ENCODE assay signal across 25 mouse cellular contexts in genomic region chr7:92196004-92196403, GRCm38 (mm10).
DNase-seq lines count a peak whose midpoint lies in the region; ATAC-seq and TF ChIP-seq lines count a peak whose summit lies in the region.
"Had no signal": no experiment of that assay in that cellular context is flagged by ENCODE, and none has a peak within 500 bp of the region (broad histone marks: within the 10 kb centered on the region; RNA-seq: fewer than 3 reads in every experiment).

No protein-coding gene starts in this region.

- no peak for DNase-seq in forebrain, embryonic 14.5 days (ENCODE audit: low spot score)
- DNase-seq in midbrain, embryonic 11.5 days (ENCODE audit: low spot score, missing footprints) = peak; percentile 39
- no peak for DNase-seq in midbrain, embryonic 14.5 days
- peak; percentile 88 for DNase-seq in cerebellum, adult 8-10 months
- DNase-seq in frontal cortex, postnatal 36 days (ENCODE audit: low spot score in 2 of 2) = no peak
- no peak for DNase-seq in lung, adult 18-20 months
- DNase-seq: adrenal gland, postnatal 14 days; forebrain, postnatal 0 days; gastrocnemius, postnatal 25 days; heart, adult 2 months; heart, postnatal 36 days; kidney, adult 18-20 months; liver, embryonic 13.5 days; lung, postnatal 4 days; right cerebral cortex, postnatal 25 days; thymus, adult 2 months had no signal

- H3ac ChIP-seq in myocyte (ENCODE audit: control insufficient read depth, insufficient read length) = no peak overlapping the region

- no peak for TF ChIP-seq POLR2A in myocyte (IDR thresholded peaks at IDR 0.05; ENCODE audit: insufficient read length, low read depth)

- no peak overlapping the region for H3K9ac ChIP-seq in forebrain, embryonic 15.5 days (replicated peaks)
- H3K9ac ChIP-seq in forebrain, embryonic 14.5 days (ENCODE audit: low read length) = no peak overlapping the region
- no peak overlapping the region for H3K9ac ChIP-seq in midbrain, embryonic 11.5 days (ENCODE audit: low read length)
- H3K9ac ChIP-seq in midbrain, embryonic 14.5 days (replicated peaks; ENCODE audit: low read length) = no peak overlapping the region
- H3K9ac ChIP-seq: embryonic facial prominence, embryonic 13.5 days; forebrain, postnatal 0 days; limb, embryonic 12.5 days; liver, embryonic 13.5 days; lung, embryonic 15.5 days had no signal

- no peak overlapping the region for H3K27ac ChIP-seq in forebrain, embryonic 15.5 days (replicated peaks)
- H3K27ac ChIP-seq in forebrain, embryonic 14.5 days (ENCODE audit: low read depth, low read length) = no peak overlapping the region
- H3K27ac ChIP-seq in midbrain, embryonic 11.5 days (ENCODE audit: low read depth, low read length) = no peak overlapping the region
- no peak overlapping the region for H3K27ac ChIP-seq in midbrain, embryonic 14.5 days (replicated peaks; ENCODE audit: low read depth, low read length)
- H3K27ac ChIP-seq: embryonic facial prominence, embryonic 13.5 days; heart, adult 2 months; kidney, postnatal 0 days; limb, embryonic 12.5 days; liver, embryonic 13.5 days; lung, embryonic 15.5 days; midbrain, embryonic 10.5 days had no signal

- 0 out of 2 replicates have a peak, but pooled peaks have one; percentile 41 for ATAC-seq in forebrain, embryonic 15.5 days (replicated peaks)
- ATAC-seq in forebrain, embryonic 14.5 days = no peak
- no peak for ATAC-seq in midbrain, embryonic 11.5 days (ENCODE audit: low FRiP score)
- no peak for ATAC-seq in midbrain, embryonic 14.5 days (ENCODE audit: low FRiP score, low TSS enrichment)
- ATAC-seq: CD4-positive, CD25-positive, alpha-beta regulatory T cell, adult 4 months; forebrain, postnatal 0 days had no signal

- H3K9me3 ChIP-seq in forebrain, embryonic 15.5 days = no peaks in the 10 kb centered on the region
- no peaks in the 10 kb centered on the region for H3K9me3 ChIP-seq in forebrain, embryonic 14.5 days (replicated peaks; ENCODE audit: control insufficient read depth, low read length)
- H3K9me3 ChIP-seq in midbrain, embryonic 11.5 days (ENCODE audit: control insufficient read depth, low read length) = no peaks in the 10 kb centered on the region
- no peaks in the 10 kb centered on the region for H3K9me3 ChIP-seq in midbrain, embryonic 14.5 days (ENCODE audit: control insufficient read depth, low read length)
- H3K9me3 ChIP-seq: embryonic facial prominence, embryonic 13.5 days; G1E; limb, embryonic 12.5 days; liver, embryonic 13.5 days; lung, embryonic 15.5 days; midbrain, embryonic 10.5 days had no signal

- no peak overlapping the region for H3K4me3 ChIP-seq in forebrain, embryonic 15.5 days
- no peak overlapping the region for H3K4me3 ChIP-seq in forebrain, embryonic 14.5 days (ENCODE audit: low read depth, low read length)
- H3K4me3 ChIP-seq in midbrain, embryonic 11.5 days (ENCODE audit: low read depth, low read length) = no peak overlapping the region
- H3K4me3 ChIP-seq in midbrain, embryonic 14.5 days (replicated peaks; ENCODE audit: low read depth, low read length) = no peak overlapping the region
- H3K4me3 ChIP-seq in myocyte = no peak overlapping the region
- H3K4me3 ChIP-seq: embryonic facial prominence, embryonic 13.5 days; heart, adult 2 months; limb, embryonic 12.5 days; liver, embryonic 13.5 days; lung, embryonic 15.5 days; midbrain, embryonic 10.5 days had no signal

- no peaks in the 10 kb centered on the region for H3K4me1 ChIP-seq in forebrain, embryonic 15.5 days
- H3K4me1 ChIP-seq in forebrain, embryonic 14.5 days (ENCODE audit: control insufficient read depth, insufficient read depth, low read length) = no peaks in the 10 kb centered on the region
- H3K4me1 ChIP-seq in midbrain, embryonic 11.5 days (ENCODE audit: control insufficient read depth, insufficient read depth, low read length) = no peaks in the 10 kb centered on the region
- H3K4me1 ChIP-seq in midbrain, embryonic 14.5 days (ENCODE audit: control insufficient read depth, insufficient read depth, low read length) = no peaks in the 10 kb centered on the region
- H3K4me1 ChIP-seq: embryonic facial prominence, embryonic 13.5 days; limb, embryonic 12.5 days; liver, embryonic 13.5 days; lung, embryonic 15.5 days; midbrain, embryonic 10.5 days had no signal

- 68% methylated on average over 4 of the region's 4 CpGs for WGBS in forebrain, embryonic 15.5 days
- 71% methylated on average over 4 of the region's 4 CpGs for WGBS in forebrain, embryonic 14.5 days
- WGBS in midbrain, embryonic 11.5 days = 81% methylated on average over 4 of the region's 4 CpGs
- WGBS in midbrain, embryonic 14.5 days = 82% methylated on average over 4 of the region's 4 CpGs

- no peaks in the 10 kb centered on the region for H3K36me3 ChIP-seq in forebrain, embryonic 15.5 days
- H3K36me3 ChIP-seq in forebrain, embryonic 14.5 days (ENCODE audit: control insufficient read depth, insufficient read depth, low read length) = no peaks in the 10 kb centered on the region
- no peaks in the 10 kb centered on the region for H3K36me3 ChIP-seq in midbrain, embryonic 11.5 days (ENCODE audit: control insufficient read depth, insufficient read depth, low read length)
- no peaks in the 10 kb centered on the region for H3K36me3 ChIP-seq in midbrain, embryonic 14.5 days (ENCODE audit: control insufficient read depth, insufficient read depth, low read length)
- H3K36me3 ChIP-seq in myocyte (ENCODE audit: control insufficient read depth, insufficient read depth) = no peaks in the 10 kb centered on the region
- H3K36me3 ChIP-seq: embryonic facial prominence, embryonic 13.5 days; G1E; limb, embryonic 12.5 days; liver, embryonic 13.5 days; lung, embryonic 15.5 days; midbrain, embryonic 10.5 days had no signal

- H3K4me2 ChIP-seq in forebrain, embryonic 15.5 days (replicated peaks) = no peak overlapping the region
- no peak overlapping the region for H3K4me2 ChIP-seq in forebrain, embryonic 14.5 days (ENCODE audit: low read length)
- no peak overlapping the region for H3K4me2 ChIP-seq in midbrain, embryonic 11.5 days
- no peak overlapping the region for H3K4me2 ChIP-seq in midbrain, embryonic 14.5 days (ENCODE audit: low read length)
- no peak overlapping the region for H3K4me2 ChIP-seq in myocyte (ENCODE audit: low read depth)
- H3K4me2 ChIP-seq: embryonic facial prominence, embryonic 13.5 days; limb, embryonic 12.5 days; liver, embryonic 13.5 days; lung, embryonic 15.5 days had no signal

- no peaks in the 10 kb centered on the region for H3K79me2 ChIP-seq in myocyte (ENCODE audit: control insufficient read depth, insufficient read depth)

- no peaks in the 10 kb centered on the region for H3K27me3 ChIP-seq in forebrain, embryonic 15.5 days
- no peaks in the 10 kb centered on the region for H3K27me3 ChIP-seq in forebrain, embryonic 14.5 days (replicated peaks; ENCODE audit: control insufficient read depth, insufficient read depth, low read length)
- H3K27me3 ChIP-seq in midbrain, embryonic 11.5 days (ENCODE audit: control insufficient read depth, insufficient read depth, low read length) = no peaks in the 10 kb centered on the region
- no peaks in the 10 kb centered on the region for H3K27me3 ChIP-seq in midbrain, embryonic 14.5 days (ENCODE audit: control insufficient read depth, insufficient read depth, low read length)
- no peaks in the 10 kb centered on the region for H3K27me3 ChIP-seq in myocyte (ENCODE audit: control insufficient read depth, insufficient read depth, insufficient read length)
- H3K27me3 ChIP-seq: embryonic facial prominence, embryonic 13.5 days; limb, embryonic 12.5 days; liver, embryonic 13.5 days; lung, embryonic 15.5 days had no signal

TF ChIP-seq in myocyte, 11 proteins besides CTCF, POLR2A, EP300 and RAD21:
- TF ChIP-seq MYOD1 (IDR thresholded peaks at IDR 0.05; ENCODE audit: control insufficient read depth in 1 of 3, insufficient read length in 2 of 3, low read depth in 2 of 3) (peak in 2 of 3 experiments; percentile 76 to 89), MYOG (IDR thresholded peaks at IDR 0.05; ENCODE audit: control insufficient read depth in 1 of 3, insufficient read depth in 1 of 3, insufficient read length in 2 of 3, low read depth in 2 of 3) (peak in 2 of 3 experiments; percentile 18 to 72), CEBPB (IDR thresholded peaks at IDR 0.05; ENCODE audit: insufficient read depth, poor library complexity, severe bottlenecking) (no peak), E2F4 (IDR thresholded peaks at IDR 0.05; ENCODE audit: insufficient read depth) (no peak), TCF3 (IDR thresholded peaks at IDR 0.05; ENCODE audit: insufficient read length, low read depth) (peak; percentile 35), REST (IDR thresholded peaks at IDR 0.05; ENCODE audit: insufficient read depth, insufficient read length) (no peak)

Comparison
In these comparisons a context has a peak if more than half of its experiments do, and no peak if none do; other contexts are left out.
1. DNase-seq: peak in midbrain, embryonic 11.5 days (single experiment) and cerebellum, adult 8-10 months (single experiment); none in forebrain, embryonic 14.5 days (single experiment), midbrain, embryonic 14.5 days (single experiment), frontal cortex, postnatal 36 days (0 of 2) and lung, adult 18-20 months (0 of 2).